Comparison of ENCODE assay signal across 9 mouse cellular contexts in the genomic region with DNA sequence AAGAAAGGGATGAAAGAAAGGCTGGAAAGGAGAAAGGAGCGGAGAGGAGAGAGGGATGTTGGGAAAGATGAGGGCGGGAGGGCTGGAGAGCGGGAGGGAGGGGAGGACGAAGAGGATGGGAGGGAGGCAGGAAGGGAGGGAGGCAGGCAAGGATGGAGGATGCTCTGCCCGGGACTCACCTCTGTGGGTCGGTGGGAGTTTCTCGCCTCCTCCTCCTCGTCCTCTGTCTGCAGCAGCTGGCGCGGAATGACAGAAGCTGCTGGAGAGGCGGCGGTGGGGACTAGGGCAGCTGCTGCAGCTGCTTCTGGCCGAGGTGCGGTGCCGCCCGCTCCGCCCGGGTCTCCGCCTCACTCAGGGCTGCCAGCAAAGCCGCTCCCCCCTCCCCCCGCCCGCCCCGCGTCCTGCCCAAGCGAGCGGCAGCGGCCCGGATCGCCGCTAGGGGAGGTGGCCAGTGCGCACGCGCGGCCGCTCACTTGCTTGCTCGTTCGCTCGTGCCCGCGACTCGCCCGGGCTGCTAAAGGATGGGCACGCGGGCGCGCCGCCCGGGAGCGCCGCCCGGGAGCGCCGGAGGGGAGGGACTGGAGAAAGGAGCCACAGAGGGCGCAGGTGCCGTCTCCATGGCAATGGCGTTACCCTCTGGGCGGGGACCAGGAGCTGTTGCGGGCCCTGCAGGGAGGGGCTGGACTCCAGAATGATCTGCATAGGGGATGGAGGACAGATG. TPM values are rescaled to one million over a fixed set of nuclear protein-coding genes. Genes with fewer than 3 reads are reported as not detected.
A peak's percentile ranks its signal among the peaks of the same experiment; 100 is the strongest.
DNase-seq lines count a peak whose midpoint lies in the region; ATAC-seq and TF ChIP-seq lines count a peak whose summit lies in the region.
"Had no signal": no experiment of that assay in that cellular context is flagged by ENCODE, and none has a peak within 500 bp of the region (broad histone marks: within the 10 kb centered on the region; RNA-seq: fewer than 3 reads in every experiment).

A gene (minus strand): TSS at position 459 of the 721 bp plus-strand sequence.

- peak; percentile 93 for DNase-seq in embryo, embryonic 9.5 days (ENCODE audit: extremely low spot score)
- DNase-seq in heart, adult 2 months, result peak; percentile 30 to 39
- DNase-seq in kidney, adult 18-20 months, result peak; percentile 35
- DNase-seq in left cerebral cortex, postnatal 25 days (ENCODE audit: low spot score in 2 of 2), result peak; percentile 95 to 98
- no peak for DNase-seq in adipocyte (ENCODE audit: low spot score)

- TF ChIP-seq EP300 in heart, adult 2 months (IDR thresholded peaks at IDR 0.05; ENCODE audit: insufficient read depth, low read depth, low read length), result no peak

- TF ChIP-seq POLR2A in bone marrow macrophage, adult 2 months (IDR thresholded peaks at IDR 0.05; ENCODE audit: borderline replicate concordance, low read depth, low read length), result no peak
- TF ChIP-seq POLR2A in heart, adult 2 months (IDR thresholded peaks at IDR 0.05; ENCODE audit: insufficient read depth, low read depth, low read length), result no peak

- 1% methylated on average over 57 of the region's 58 CpGs for WGBS in heart, adult 2 months
- under 1% methylated on average over 34 of the region's 58 CpGs for WGBS in midbrain, embryonic 12.5 days
- whole genome bisulfite sequencing in stomach, embryonic 14.5 days, result under 1% methylated on average over 55 of the region's 58 CpGs

- no peak within 1 kb of the TSS for H3K9ac ChIP-seq in heart, adult 2 months (ENCODE audit: low read depth, low read length)
- H3K9ac ChIP-seq in midbrain, embryonic 12.5 days (replicated peaks), result peak within 1 kb of the TSS; percentile 78
- H3K9ac ChIP-seq in stomach, embryonic 14.5 days (replicated peaks; ENCODE audit: low read depth, low read length), result no peak within 1 kb of the TSS

- intact Hi-C loops in heart, adult 2 months (cut with DNase I), result no loop called here
- intact Hi-C loops in left cerebral cortex, postnatal 25 days (cut with DNase I), result loop anchor here (2.0 to 5.0 kb wide), 2 partner anchors 107 to 342 kb away; no protein-coding TSS in a partner anchor

- H3K4me3 ChIP-seq in bone marrow macrophage, adult 2 months (ENCODE audit: insufficient read depth, low read length), result peak within 1 kb of the TSS; percentile 1; the same call in 1 of the 2 replicates
- 0 out of 2 replicates have a peak within 1 kb of the TSS, but pooled peaks have one; percentile 14 for H3K4me3 ChIP-seq in heart, adult 2 months
- H3K4me3 ChIP-seq in midbrain, embryonic 12.5 days, result peak within 1 kb of the TSS; percentile 64
- H3K4me3 ChIP-seq in stomach, embryonic 14.5 days (ENCODE audit: low read depth, low read length), result peak within 1 kb of the TSS; percentile 43
- H3K4me3 ChIP-seq: erythroblast, embryonic 14.5 days had no signal

- no peaks in the 10 kb centered on the region for H3K27me3 ChIP-seq in heart, adult 2 months (ENCODE audit: control insufficient read depth, insufficient read depth, low read length)
- H3K27me3 ChIP-seq in midbrain, embryonic 12.5 days, result no peaks in the 10 kb centered on the region
- H3K27me3 ChIP-seq in stomach, embryonic 14.5 days (ENCODE audit: control insufficient read depth, insufficient read depth, low read length), result no peaks in the 10 kb centered on the region

- H3K79me2 ChIP-seq in heart, adult 2 months (replicated peaks; ENCODE audit: control insufficient read depth, insufficient read depth, low read length), result no peaks in the 10 kb centered on the region

- H3K9me3 ChIP-seq in midbrain, embryonic 12.5 days, result no peaks in the 10 kb centered on the region
- no peaks in the 10 kb centered on the region for H3K9me3 ChIP-seq in stomach, embryonic 14.5 days (ENCODE audit: control insufficient read depth, low read depth, low read length)

- peak within 1 kb of the TSS; percentile 57 for H3K4me2 ChIP-seq in midbrain, embryonic 12.5 days (replicated peaks)
- peak within 1 kb of the TSS; percentile 82 for H3K4me2 ChIP-seq in stomach, embryonic 14.5 days (replicated peaks; ENCODE audit: low read depth, low read length)

- H3K27ac ChIP-seq in bone marrow macrophage, adult 2 months (ENCODE audit: insufficient read depth, low read depth, low read length), result no peak within 1 kb of the TSS
- H3K27ac ChIP-seq in heart, adult 2 months, result no peak within 1 kb of the TSS
- peak within 1 kb of the TSS; percentile 94 for H3K27ac ChIP-seq in midbrain, embryonic 12.5 days (replicated peaks)
- H3K27ac ChIP-seq in stomach, embryonic 14.5 days (ENCODE audit: low read length), result no peak within 1 kb of the TSS

- ATAC-seq in midbrain, embryonic 12.5 days (ENCODE audit: low FRiP score, low read depth), result peak; percentile 98
- peak; percentile 93 for ATAC-seq in stomach, embryonic 14.5 days (ENCODE audit: insufficient number of reproducible peaks, insufficient read depth, low FRiP score, low read depth)

- no peaks in the 10 kb centered on the region for H3K36me3 ChIP-seq in heart, adult 2 months (ENCODE audit: control insufficient read depth, insufficient read depth, low read length)
- H3K36me3 ChIP-seq in midbrain, embryonic 12.5 days, result no peaks in the 10 kb centered on the region
- no peaks in the 10 kb centered on the region for H3K36me3 ChIP-seq in stomach, embryonic 14.5 days (ENCODE audit: control insufficient read depth, insufficient read depth, low read length)

- no peaks in the 10 kb centered on the region for H3K4me1 ChIP-seq in bone marrow macrophage, adult 2 months (ENCODE audit: control insufficient read depth, insufficient read depth, low read length)
- H3K4me1 ChIP-seq in heart, adult 2 months (ENCODE audit: control insufficient read depth, insufficient read depth, low read length), result no peaks in the 10 kb centered on the region
- peaks cover 26% of the 10 kb centered on the region for H3K4me1 ChIP-seq in midbrain, embryonic 12.5 days
- H3K4me1 ChIP-seq in stomach, embryonic 14.5 days (ENCODE audit: control insufficient read depth, insufficient read depth, low read length), result no peaks in the 10 kb centered on the region

- TF ChIP-seq CTCF in bone marrow macrophage, adult 2 months (IDR thresholded peaks at IDR 0.05; ENCODE audit: low read depth, low read length), result no peak
- TF ChIP-seq CTCF in heart, adult 2 months (IDR thresholded peaks at IDR 0.05), result peak; percentile 34

RNA-seq across cellular contexts. Expression of the gene that starts here (rescaled TPM):
- 0.27 TPM in 1 of 2 replicates, not detected in the other for polyA plus RNA-seq in bone marrow macrophage, adult 2 months (2012; ENCODE audit: insufficient read depth, insufficient read length, missing spikeins)
- not detected for total RNA-seq in heart, adult 2 months (2021)
- 0.06 and 0.12 TPM in 2 replicates for polyA plus RNA-seq in heart, adult 2 months (2012; rRNA removed)
- total RNA-seq in left cerebral cortex, postnatal 25 days (2021), result 100 to 1,000 TPM; 122 to 124 TPM
- polyA plus RNA-seq in midbrain, embryonic 12.5 days (2016; fragmentation: Nextera tagmentation; extraction: Ambion mirVana), result 77.6 and 82.0 TPM in 2 replicates
- polyA plus RNA-seq in stomach, embryonic 14.5 days (2014; fragmentation: Nextera tagmentation; extraction: Ambion mirVana), result 9.3 and 12.4 TPM in 2 replicates
- polyA plus RNA-seq: erythroblast, embryonic 14.5 days had no signal

Comparison
In these comparisons a context has a peak if more than half of its experiments do, and no peak if none do; other contexts are left out.
1. RNA of the gene that starts here (total RNA-seq): 122 to 124 TPM in left cerebral cortex, postnatal 25 days; not detected in heart, adult 2 months; every median in the first group is over 100 times any median in the second.
2. Peak in DNase-seq and H3K4me3 ChIP-seq in heart, adult 2 months; RNA of the gene not detected or under 1 TPM.
3. H3K4me3 ChIP-seq: peak in every context shown above with its lines; median percentile 64 in midbrain, embryonic 12.5 days; 43 in stomach, embryonic 14.5 days; 14 in heart, adult 2 months; 1 in bone marrow macrophage, adult 2 months.